8 mouse cellular contexts compared by ENCODE assay signal in genomic region chr17:57096623-57096920, GRCm38 (mm10). TPM values are rescaled to one million over a fixed set of nuclear protein-coding genes. Genes with fewer than 3 reads are reported as not detected.
DNase-seq lines count a peak whose midpoint lies in the region; ATAC-seq lines count a peak whose summit lies in the region.

No protein-coding gene starts in this region.

- WGBS in embryonic facial prominence, embryonic 14.5 days = 2% methylated on average over 10 of the region's 11 CpGs
- 1% methylated on average over 11 of the region's 11 CpGs for WGBS in heart, embryonic 10.5 days
- WGBS in kidney, embryonic 15.5 days = under 1% methylated on average over 11 of the region's 11 CpGs

- H3K36me3 ChIP-seq in embryonic facial prominence, embryonic 14.5 days (ENCODE audit: control insufficient read depth, insufficient read depth, low read length) = no peaks in the 10 kb centered on the region
- no peaks in the 10 kb centered on the region for H3K36me3 ChIP-seq in heart, embryonic 10.5 days
- no peaks in the 10 kb centered on the region for H3K36me3 ChIP-seq in kidney, embryonic 15.5 days

- no peak overlapping the region for H3K27ac ChIP-seq in embryonic facial prominence, embryonic 14.5 days (replicated peaks; ENCODE audit: low read depth, low read length)
- no peak overlapping the region for H3K27ac ChIP-seq in heart, embryonic 10.5 days
- no peak overlapping the region for H3K27ac ChIP-seq in kidney, embryonic 15.5 days

- H3K4me2 ChIP-seq in embryonic facial prominence, embryonic 14.5 days (ENCODE audit: low read depth, low read length) = peak overlapping the region; percentile 52
- peak overlapping the region; percentile 61 for H3K4me2 ChIP-seq in kidney, embryonic 15.5 days

- H3K4me3 ChIP-seq in embryonic facial prominence, embryonic 14.5 days (ENCODE audit: low read depth, low read length) = peak overlapping the region; percentile 20; the same call in 1 of the 2 replicates
- peak overlapping the region; percentile 33 for H3K4me3 ChIP-seq in heart, embryonic 10.5 days
- H3K4me3 ChIP-seq in kidney, embryonic 15.5 days (replicated peaks) = peak overlapping the region; percentile 27

- H3K9me3 ChIP-seq in embryonic facial prominence, embryonic 14.5 days (ENCODE audit: control insufficient read depth, low read length) = no peaks in the 10 kb centered on the region
- H3K9me3 ChIP-seq in heart, embryonic 10.5 days = no peaks in the 10 kb centered on the region
- H3K9me3 ChIP-seq in kidney, embryonic 15.5 days (replicated peaks) = no peaks in the 10 kb centered on the region

- H3K9ac ChIP-seq in embryonic facial prominence, embryonic 14.5 days (ENCODE audit: low read depth, low read length) = no peak overlapping the region
- no peak overlapping the region for H3K9ac ChIP-seq in kidney, embryonic 15.5 days

- peak; percentile 89 for ATAC-seq in embryonic facial prominence, embryonic 14.5 days (ENCODE audit: low read depth)
- ATAC-seq in kidney, embryonic 15.5 days (replicated peaks; ENCODE audit: low FRiP score) = peak; percentile 85
- peak; percentile 64 for ATAC-seq in monocyte, adult 5-6 weeks (replicated peaks; ENCODE audit: insufficient number of reproducible peaks, low FRiP score, low TSS enrichment, poor library complexity, severe bottlenecking)

- H3K4me1 ChIP-seq in embryonic facial prominence, embryonic 14.5 days (ENCODE audit: control insufficient read depth, insufficient read depth, low read length) = 0 out of 2 replicates have a peak, but pooled peaks cover 4% of the 10 kb centered on the region
- peaks cover 13% of the 10 kb centered on the region for H3K4me1 ChIP-seq in heart, embryonic 10.5 days
- H3K4me1 ChIP-seq in kidney, embryonic 15.5 days = peaks cover 14% of the 10 kb centered on the region

- DNase-seq in 416B (ENCODE audit: low read depth) (peak; percentile 74), liver (peak; percentile 81)
- DNase-seq in adrenal gland, postnatal 4 days (ENCODE audit: low spot score in 2 of 2) = peak; percentile 58 to 69
- DNase-seq in embryonic facial prominence, embryonic 14.5 days (ENCODE audit: low spot score) = peak; percentile 58
- peak; percentile 88 for DNase-seq in heart, embryonic 10.5 days (ENCODE audit: low spot score)
- DNase-seq in spleen, postnatal 36 days (ENCODE audit: low spot score in 2 of 2) = peak; percentile 71

- H3K27me3 ChIP-seq in embryonic facial prominence, embryonic 14.5 days (replicated peaks; ENCODE audit: control insufficient read depth, insufficient read depth, low read length) = no peaks in the 10 kb centered on the region
- H3K27me3 ChIP-seq in heart, embryonic 10.5 days (ENCODE audit: insufficient read depth, poor library complexity, severe bottlenecking) = peaks cover 13% of the 10 kb centered on the region; the same call in 1 of the 2 replicates
- no peaks in the 10 kb centered on the region for H3K27me3 ChIP-seq in kidney, embryonic 15.5 days

RNA-seq across cellular contexts. Expression of gene Tnfsf9, which starts 8.6 kb away (rescaled TPM):
- total RNA-seq in adrenal gland, postnatal 4 days (2021) = under 1 TPM; 0.40 to 0.45 TPM
- 4.1 and 5.0 TPM in 2 replicates for polyA plus RNA-seq in embryonic facial prominence, embryonic 14.5 days (2014; fragmentation: Nextera tagmentation; extraction: Ambion mirVana)
- polyA plus RNA-seq in heart, embryonic 10.5 days (2016; fragmentation: Nextera tagmentation; extraction: Ambion mirVana) = 5.7 and 7.0 TPM in 2 replicates
- polyA plus RNA-seq in kidney, embryonic 15.5 days (2015; fragmentation: Nextera tagmentation; extraction: Ambion mirVana) = 10.2 and 10.4 TPM in 2 replicates
- 0.57 to 1.3 TPM (median 1.2 TPM) in 3 replicates for total RNA-seq in monocyte, adult 5-6 weeks (2017)

RNA-seq across cellular contexts. Expression of gene Tubb4a, which starts 9.0 kb away (rescaled TPM):
- 10 to 100 TPM; 15.7 to 27.3 TPM for total RNA-seq in adrenal gland, postnatal 4 days (2021)
- 22.9 and 28.7 TPM in 2 replicates for polyA plus RNA-seq in embryonic facial prominence, embryonic 14.5 days (2014; fragmentation: Nextera tagmentation; extraction: Ambion mirVana)
- 9.1 and 14.7 TPM in 2 replicates for polyA plus RNA-seq in heart, embryonic 10.5 days (2016; fragmentation: Nextera tagmentation; extraction: Ambion mirVana)
- polyA plus RNA-seq in kidney, embryonic 15.5 days (2015; fragmentation: Nextera tagmentation; extraction: Ambion mirVana) = 23.6 and 29.4 TPM in 2 replicates
- 0.58 to 1.4 TPM in 2 of 3 replicates, not detected in the other for total RNA-seq in monocyte, adult 5-6 weeks (2017)

RNA-seq across cellular contexts. Expression of gene Dennd1c, which starts 18.3 kb away (rescaled TPM):
- total RNA-seq in adrenal gland, postnatal 4 days (2021) = 1 to 10 TPM; 1.6 to 2.6 TPM
- polyA plus RNA-seq in embryonic facial prominence, embryonic 14.5 days (2014; fragmentation: Nextera tagmentation; extraction: Ambion mirVana) = 1.6 and 2.1 TPM in 2 replicates
- 0.68 and 2.2 TPM in 2 replicates for polyA plus RNA-seq in heart, embryonic 10.5 days (2016; fragmentation: Nextera tagmentation; extraction: Ambion mirVana)
- polyA plus RNA-seq in kidney, embryonic 15.5 days (2015; fragmentation: Nextera tagmentation; extraction: Ambion mirVana) = 4.7 and 6.0 TPM in 2 replicates
- total RNA-seq in monocyte, adult 5-6 weeks (2017) = 32.3 to 86.7 TPM (median 48.3 TPM) in 3 replicates

RNA-seq across cellular contexts. Expression of gene Slc25a23, which starts 36.9 kb away (rescaled TPM):
- total RNA-seq in adrenal gland, postnatal 4 days (2021) = 10 to 100 TPM; 80.0 to 85.9 TPM
- 6.9 and 7.8 TPM in 2 replicates for polyA plus RNA-seq in embryonic facial prominence, embryonic 14.5 days (2014; fragmentation: Nextera tagmentation; extraction: Ambion mirVana)
- 8.6 and 8.7 TPM in 2 replicates for polyA plus RNA-seq in heart, embryonic 10.5 days (2016; fragmentation: Nextera tagmentation; extraction: Ambion mirVana)
- 11.4 and 12.9 TPM in 2 replicates for polyA plus RNA-seq in kidney, embryonic 15.5 days (2015; fragmentation: Nextera tagmentation; extraction: Ambion mirVana)
- 0.21 to 1.7 TPM (median 1.3 TPM) in 3 replicates for total RNA-seq in monocyte, adult 5-6 weeks (2017)

RNA-seq across cellular contexts. Expression of gene Crb3, which starts 37.7 kb away (rescaled TPM):
- 1 to 10 TPM; 2.6 to 7.3 TPM for total RNA-seq in adrenal gland, postnatal 4 days (2021)
- polyA plus RNA-seq in embryonic facial prominence, embryonic 14.5 days (2014; fragmentation: Nextera tagmentation; extraction: Ambion mirVana) = 5.5 and 8.1 TPM in 2 replicates
- 0.65 and 3.6 TPM in 2 replicates for polyA plus RNA-seq in heart, embryonic 10.5 days (2016; fragmentation: Nextera tagmentation; extraction: Ambion mirVana)
- 49.9 and 52.7 TPM in 2 replicates for polyA plus RNA-seq in kidney, embryonic 15.5 days (2015; fragmentation: Nextera tagmentation; extraction: Ambion mirVana)
- total RNA-seq in monocyte, adult 5-6 weeks (2017) = 1.4 TPM in 1 of 3 replicates, not detected in the others
